Mouse (Mus musculus): Measurements from ENCODE around the gene Lrrc42.

GRCm38 (mm10) chr4:107253125-107254091, at the start of gene Lrrc42, which contains the start of gene Hspb11:
- TF ChIP-seq CTCF (IDR thresholded peaks at IDR 0.05; ENCODE audit: extremely low read depth, insufficient read length, insufficient replicate concordance, low read depth, low read length) (peak; percentile 43; the same call in 1 of the 2 replicates), POLR2A (IDR thresholded peaks at IDR 0.05; ENCODE audit: low read depth, low read length) (peak; percentile 38)
